Mouse (Mus musculus): ENCODE measurements around the gene Ccdc83.

The Ccdc83 gene

GRCm38 (mm10) chr7:90265289-90265970, at the start of gene Ccdc83:
Gene Ccdc83 (minus strand): TSS chr7:90265777.
- DNase-seq (ENCODE audit: low read depth, low spot score): peak; percentile 39

- DNase-seq (ENCODE audit: low read depth, low spot score): no peak
These were observed 47.8 kb upstream of the Ccdc83 start for GRCm38 (mm10) chr7:90313421-90313820.

DNA sequence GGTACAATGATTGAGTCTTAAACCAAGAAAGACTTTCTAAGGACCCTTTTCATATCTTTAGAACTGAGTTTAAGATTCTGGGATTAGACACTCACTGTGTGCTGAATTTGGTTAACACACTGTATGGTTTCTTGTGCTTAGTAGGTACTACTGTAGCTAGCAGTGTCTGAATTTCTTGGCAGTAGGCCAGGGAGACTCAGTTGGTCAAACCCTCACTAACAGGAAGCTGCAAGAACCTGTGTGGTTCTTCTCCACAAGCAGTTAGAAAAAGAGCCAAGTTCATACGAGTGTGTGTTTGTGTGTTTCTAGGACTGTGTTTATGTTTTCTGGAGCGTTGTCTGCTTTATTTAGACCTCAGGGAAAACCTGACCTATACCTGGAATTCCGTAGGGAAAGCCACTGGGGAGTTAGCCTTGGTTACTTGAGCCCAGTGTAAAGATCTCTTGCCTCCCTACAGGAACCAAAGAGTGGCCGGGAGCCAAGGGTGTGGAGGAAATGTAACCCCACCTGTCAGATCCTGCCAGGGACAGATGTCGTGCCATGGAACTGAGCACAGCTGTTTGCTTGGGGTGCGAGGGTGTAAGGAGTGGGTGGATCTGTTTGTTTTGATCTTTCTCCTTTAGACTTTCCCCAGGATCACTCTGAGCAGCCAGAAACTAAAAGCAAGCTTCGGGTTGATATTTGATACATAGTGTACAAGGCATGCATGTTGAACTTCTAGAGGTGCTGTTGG, 46.7 kb upstream of the Ccdc83 start:
- DNase-seq (ENCODE audit: low read depth, low spot score): no peak

- DNase-seq (ENCODE audit: low read depth, low spot score): no peak
These were observed 42.4 kb upstream of the Ccdc83 start for GRCm38 (mm10) chr7:90308003-90308402.

- no peak for DNase-seq (ENCODE audit: low read depth, low spot score)
These were observed 41.4 kb upstream of the Ccdc83 start for GRCm38 (mm10) chr7:90306968-90307367.

DNA sequence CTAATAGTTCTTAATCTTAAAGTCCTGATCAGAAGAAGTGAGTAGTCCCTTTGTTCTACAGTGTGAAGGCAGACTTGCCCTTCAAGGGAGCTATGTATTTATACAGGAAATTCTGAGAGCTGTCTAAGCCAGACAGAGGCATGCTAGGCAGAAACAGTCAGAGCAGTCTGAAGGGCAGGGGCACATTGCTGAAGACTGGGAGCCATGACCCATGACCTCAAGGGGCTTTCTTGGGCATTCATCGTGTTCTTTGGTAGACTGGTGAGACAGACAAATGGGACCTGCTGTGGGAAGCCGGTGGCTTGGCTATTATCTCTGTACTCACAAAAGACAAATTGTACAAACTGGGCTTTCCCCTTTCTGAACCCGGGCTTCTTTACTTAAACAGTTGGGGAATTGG, 40.5 kb upstream of the Ccdc83 start:
- no peak for DNase-seq (ENCODE audit: low read depth, low spot score)

GRCm38 (mm10) chr7:90302647-90303552, 37.3 kb upstream of the Ccdc83 start:
- no peak for DNase-seq (ENCODE audit: low read depth, low spot score)

- DNase-seq (ENCODE audit: low read depth, low spot score): no peak
These were observed 36.5 kb upstream of the Ccdc83 start, which contains the start of gene Sytl2 for GRCm38 (mm10) chr7:90301942-90302646. Gene Sytl2 (plus strand): TSS chr7:90302252.

DNA sequence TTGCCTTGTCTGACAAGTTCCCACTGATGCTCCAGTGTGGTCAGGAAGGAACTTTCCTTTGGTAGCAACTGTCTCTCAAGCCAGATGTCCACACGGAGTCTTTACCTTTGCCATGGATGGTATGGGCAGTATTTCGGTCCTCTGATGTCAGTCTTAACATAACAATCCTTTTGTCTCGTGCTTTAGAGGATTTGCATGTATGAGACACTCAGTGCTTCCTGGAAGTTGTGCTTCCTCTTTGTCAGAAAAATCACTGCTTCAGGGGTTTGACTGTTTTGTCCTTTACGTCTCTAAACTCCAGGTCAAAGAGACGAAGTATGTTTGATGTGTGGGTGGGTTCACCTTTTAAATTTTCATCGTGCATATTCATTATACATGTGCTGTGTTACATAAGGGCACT, 26.3 kb upstream of the Ccdc83 start:
- no peak for DNase-seq (ENCODE audit: low read depth, low spot score)

DNA sequence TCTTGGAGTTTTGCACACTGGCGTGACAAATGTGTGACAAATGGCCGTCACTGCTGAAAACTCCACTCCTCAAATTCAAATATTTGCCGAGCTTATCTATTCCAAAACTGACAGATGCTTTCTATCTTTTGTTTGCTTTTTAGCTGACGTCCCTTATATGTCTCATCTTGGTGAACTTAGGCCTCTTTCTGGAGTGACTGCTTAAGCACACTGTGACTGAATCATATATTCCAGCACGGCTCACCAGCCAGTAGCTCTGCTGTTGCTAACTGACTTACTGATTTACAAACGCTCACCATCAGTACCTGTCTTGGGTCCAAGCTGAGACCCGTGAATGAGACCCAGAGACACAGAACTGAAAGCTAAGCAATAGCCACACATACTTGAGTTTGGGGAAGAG, 19.2 kb upstream of the Ccdc83 start:
- no peak for DNase-seq (ENCODE audit: low read depth, low spot score)

GRCm38 (mm10) chr7:90282786-90283185, 17.2 kb upstream of the Ccdc83 start:
- no peak for DNase-seq (ENCODE audit: low read depth, low spot score)

DNA sequence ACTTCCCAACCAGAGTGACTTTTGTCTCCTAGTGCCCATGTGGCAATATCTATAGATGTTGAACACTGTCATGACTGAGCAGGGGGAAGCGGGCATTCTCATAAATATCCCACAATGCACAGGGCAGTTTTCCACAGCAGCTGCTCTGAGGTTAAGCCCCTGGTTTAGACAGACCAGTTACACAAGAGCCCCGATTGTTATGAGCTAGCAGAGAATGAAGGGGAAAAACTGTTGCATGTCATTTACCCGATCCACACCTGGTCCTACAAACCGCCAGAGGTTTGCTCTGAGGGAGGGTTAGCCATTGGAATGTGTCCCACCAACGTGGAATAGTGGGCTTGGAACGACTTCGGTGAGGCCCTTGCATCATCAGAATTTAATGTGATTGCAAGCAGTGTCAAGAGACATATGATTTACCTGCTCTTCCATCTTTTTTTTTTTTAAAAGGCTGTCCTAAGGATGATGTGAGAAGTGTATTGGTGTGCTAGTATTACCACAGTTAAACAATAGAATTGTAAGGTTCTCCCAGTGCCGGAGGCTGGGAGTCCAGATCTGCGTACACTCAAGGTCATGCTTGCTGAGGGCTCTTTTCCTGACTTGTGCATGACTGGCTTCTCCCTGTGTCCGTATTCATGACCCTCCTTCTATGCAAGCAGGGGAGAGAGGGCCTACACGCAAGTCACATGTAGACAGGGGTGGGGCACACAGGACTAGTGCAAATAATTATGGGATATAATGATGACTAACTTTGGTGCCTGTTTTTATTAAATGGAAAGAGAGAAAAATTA, 16.4 kb upstream of the Ccdc83 start:
- no peak for DNase-seq (ENCODE audit: low read depth, low spot score)

DNA sequence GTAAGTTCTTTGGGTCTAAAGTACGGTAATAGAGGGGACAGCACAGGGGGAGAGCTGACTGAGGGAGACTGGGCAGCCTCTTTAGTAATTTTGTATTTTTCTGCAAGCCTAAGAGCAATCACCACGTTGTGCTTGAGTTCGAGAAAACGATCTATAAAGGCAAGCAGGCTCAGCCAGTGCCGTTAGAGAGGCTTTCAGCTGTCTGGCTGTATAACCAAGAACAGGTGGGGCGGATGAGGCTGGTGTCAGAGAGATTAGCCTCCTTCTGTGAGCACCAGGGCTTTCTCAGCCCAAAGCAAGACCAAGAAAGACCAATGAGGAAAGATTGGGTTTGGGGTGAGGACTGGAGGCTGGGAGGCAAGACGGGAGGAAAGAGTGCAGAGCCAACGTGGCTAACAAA, 15.3 kb upstream of the Ccdc83 start:
- DNase-seq (ENCODE audit: low read depth, low spot score): no peak

DNA sequence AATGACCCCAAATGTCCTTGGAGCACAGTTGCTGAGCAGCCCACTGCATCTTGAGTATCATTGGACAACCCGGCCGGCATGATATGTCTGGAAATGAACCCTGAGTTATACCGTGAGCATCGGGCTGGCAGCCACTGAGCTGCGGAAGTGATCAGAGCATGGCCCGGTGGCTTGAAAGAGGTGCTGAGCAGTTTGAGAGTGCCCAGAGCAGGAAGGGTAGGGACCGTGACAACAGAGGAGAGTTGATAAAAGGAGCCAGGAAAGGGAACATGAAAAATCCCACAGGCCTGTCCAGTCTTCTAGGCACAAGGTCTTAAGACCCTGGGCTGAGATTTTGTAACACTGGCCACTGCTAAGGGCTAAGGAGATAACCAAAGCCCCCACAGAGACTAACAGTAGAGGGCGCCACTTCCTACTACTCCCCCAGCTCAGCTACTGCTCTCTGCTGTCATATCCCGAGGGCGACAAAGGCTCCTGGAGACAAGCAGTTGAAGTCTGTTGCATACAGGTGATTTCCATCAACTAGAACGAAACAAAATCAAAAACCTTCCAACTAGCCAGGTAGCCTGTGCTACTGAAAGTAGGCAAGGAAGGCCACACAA, 14.8 kb upstream of the Ccdc83 start:
- no peak for DNase-seq (ENCODE audit: low read depth, low spot score)

GRCm38 (mm10) chr7:90279136-90279535, 13.6 kb upstream of the Ccdc83 start:
- no peak for DNase-seq (ENCODE audit: low read depth, low spot score)

- no peak for DNase-seq (ENCODE audit: low read depth, low spot score)
These were observed 12.2 kb upstream of the Ccdc83 start for GRCm38 (mm10) chr7:90277769-90278168.

DNA sequence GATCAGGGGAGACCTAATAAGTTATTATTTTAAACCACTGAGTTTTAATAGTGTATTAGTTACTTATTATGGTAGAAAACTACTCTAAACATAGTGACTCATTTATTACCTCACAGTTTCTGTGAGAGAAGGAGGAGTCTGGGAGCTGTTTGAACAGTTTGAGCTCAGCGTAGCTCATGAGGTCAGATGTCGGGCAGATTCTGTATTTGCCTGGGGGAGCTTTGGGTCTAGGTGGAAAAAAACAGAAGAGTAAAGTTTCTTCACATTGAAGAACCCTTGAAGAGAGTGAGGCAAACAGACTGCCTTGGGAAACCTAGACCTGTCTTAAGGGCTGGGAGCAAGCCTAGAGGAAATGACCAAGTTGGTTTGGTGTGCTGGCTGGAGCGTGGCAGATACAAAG, 11.7 kb upstream of the Ccdc83 start:
- no peak for DNase-seq (ENCODE audit: low read depth, low spot score)

- no peak for DNase-seq (ENCODE audit: low read depth, low spot score)
These were observed 9.1 kb upstream of the Ccdc83 start for GRCm38 (mm10) chr7:90274561-90275100.

- DNase-seq (ENCODE audit: low read depth, low spot score): no peak
These were observed 4.6 kb upstream of the Ccdc83 start for GRCm38 (mm10) chr7:90270141-90270540.
